Mouse (Mus musculus) ovary, adult 18-20 months (tissue): ENCODE data around the gene Cd164.

Experiments used
- DNase-seq: peaks from one replicate; pipeline ENCODE4 v3.0.0; 2022; ENCODE audit warnings: low spot score, mixed read lengths

Gene Cd164

DNA sequence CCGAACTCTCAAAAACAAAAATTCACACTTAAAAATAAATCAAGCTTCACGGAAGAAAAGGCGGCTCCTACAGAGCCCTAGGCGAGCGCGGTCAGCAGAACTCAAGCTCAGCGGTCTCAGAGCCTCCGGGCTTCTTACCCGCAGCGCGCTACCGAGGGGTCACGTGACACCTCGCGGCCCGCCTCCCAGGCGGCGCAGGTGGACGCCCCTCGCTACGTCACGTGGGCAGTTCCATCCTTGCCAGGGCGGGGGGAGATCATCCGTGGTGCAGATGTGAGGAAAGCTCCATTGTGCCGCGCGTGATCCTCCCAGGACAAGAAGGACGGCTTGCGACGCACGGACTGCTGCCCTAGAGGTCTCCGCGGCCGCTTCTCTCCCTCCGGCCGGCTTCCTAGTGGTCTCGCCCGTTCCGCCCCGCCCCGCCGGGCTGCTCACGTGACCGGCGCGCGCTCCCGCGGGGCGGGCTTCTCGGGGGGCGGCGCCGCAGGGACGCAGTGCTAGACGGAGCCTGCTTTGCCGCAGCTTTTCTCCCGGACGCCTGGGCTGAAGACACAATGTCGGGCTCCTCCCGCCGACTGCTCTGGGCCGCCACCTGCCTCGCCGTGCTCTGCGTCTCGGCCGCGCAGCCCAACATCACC lies at the start of gene Cd164:
Gene Cd164 (plus strand): TSS at position 434 of the 638 bp plus-strand sequence.
- DNase-seq = peak; percentile 86

DNA sequence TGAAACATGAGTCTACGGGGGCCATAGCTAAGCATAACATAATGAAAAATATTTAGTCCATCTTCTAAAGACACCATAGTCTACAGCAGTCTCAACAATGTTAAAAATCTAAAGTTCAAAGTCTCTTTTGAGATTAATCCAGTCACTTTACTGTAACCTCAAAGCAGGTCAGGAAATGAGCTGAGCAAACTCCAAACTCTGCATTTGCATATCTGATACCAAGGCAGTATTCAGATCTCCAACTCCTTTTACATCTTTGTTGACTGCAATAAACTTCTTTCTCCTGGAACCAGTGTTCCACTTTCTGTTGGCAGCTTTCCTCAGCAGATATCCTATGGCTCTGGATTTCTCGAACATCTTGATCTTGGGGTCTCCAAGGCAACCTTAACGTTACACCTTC lies 48.5 kb upstream of the Cd164 start:
- no peak for DNase-seq

DNA sequence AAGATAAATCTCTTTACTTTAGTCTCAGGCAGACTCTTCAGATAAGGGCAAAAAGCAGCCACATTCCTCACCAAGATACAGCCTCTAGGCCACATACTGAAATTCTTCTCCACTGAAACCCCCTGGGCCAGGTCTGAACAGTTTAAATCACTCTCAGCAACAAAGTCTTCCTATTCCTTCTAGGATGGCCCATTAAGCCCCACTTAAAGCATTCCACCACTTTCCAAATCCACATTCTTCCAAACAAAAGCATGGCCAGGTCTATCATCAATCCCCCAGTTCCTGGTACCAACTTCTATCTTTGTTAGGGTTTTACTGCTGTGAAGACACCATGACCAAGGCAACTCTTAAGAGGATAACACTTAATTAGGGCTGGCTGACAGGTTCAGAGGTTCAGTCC lies 46.7 kb upstream of the Cd164 start:
- no peak for DNase-seq

DNA sequence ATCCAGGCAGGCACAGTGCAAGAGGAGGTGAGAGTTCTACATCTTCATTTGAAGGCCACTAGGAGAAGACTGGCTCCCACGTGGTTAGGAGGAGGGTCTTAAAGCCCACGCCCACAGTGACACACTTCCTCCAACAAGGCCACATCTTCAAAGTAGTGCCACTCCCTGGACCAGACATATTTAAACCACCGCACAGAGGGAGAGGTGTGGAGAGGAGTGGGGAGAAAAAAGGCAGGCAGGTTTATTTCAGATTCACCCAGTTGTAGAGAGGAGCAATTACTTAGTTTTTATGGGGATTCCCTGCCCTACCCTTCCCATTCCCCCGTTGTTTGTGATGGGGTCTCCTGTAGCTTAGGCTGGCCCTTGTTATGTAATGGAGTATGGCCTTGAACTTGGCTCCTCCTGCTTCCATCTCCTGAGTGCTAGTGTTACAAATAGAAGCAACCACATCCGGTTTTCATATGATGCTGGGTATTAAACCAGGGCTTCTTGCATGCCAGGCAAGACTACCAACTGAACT lies 46.2 kb upstream of the Cd164 start:
- no peak for DNase-seq

DNA sequence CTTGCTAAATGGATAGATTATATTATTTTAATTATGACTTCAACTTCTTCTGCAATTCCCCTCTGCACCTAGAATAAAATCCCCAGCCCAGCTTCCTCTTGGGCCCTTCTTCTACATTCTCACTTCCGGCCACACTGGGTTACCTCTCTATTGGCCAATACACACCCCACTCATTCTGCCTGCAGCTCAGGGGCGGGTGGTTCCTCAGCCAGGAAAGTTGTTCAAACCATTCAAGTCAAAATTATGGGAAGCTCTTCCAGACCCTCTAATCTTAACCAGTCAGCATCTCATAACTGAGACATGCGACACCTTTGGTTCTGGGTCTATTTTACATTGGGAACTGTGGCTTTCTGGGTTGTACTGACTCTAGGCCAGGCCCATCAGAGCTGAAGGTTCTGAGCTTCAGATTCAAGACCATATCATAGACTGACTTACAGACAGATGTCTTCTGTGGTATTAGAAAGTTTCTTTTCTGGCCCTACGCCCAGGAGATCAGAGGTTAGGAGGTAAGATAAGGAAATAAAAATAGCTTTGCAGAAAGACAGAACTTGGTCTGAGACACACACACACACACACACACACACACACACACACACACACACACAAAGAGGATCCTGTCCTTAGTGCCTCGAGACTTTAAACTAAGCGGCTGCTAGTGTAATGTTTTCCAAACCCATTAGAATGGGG lies 45.3 kb upstream of the Cd164 start:
- DNase-seq = peak; percentile 32

DNA sequence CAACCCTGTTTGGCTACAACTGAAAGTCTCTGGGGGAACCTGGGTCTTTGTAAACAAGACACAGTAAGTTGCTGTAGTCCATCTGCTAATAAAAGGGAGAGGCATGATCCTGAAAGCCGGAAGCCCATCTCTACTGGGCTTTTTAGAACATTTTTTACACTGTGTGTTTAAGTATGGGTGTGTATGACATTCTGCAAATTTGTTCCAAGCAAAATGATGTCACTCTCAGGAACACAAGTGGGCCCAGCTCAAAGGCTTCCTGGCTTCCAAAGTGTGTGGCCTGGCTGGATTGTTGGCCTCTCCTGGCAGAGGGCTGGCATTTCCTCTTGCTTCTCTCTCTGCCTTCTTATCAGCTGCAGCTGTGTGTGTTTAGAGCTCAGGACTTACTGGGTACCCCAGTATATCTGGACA lies 44.2 kb upstream of the Cd164 start:
- DNase-seq = no peak

DNA sequence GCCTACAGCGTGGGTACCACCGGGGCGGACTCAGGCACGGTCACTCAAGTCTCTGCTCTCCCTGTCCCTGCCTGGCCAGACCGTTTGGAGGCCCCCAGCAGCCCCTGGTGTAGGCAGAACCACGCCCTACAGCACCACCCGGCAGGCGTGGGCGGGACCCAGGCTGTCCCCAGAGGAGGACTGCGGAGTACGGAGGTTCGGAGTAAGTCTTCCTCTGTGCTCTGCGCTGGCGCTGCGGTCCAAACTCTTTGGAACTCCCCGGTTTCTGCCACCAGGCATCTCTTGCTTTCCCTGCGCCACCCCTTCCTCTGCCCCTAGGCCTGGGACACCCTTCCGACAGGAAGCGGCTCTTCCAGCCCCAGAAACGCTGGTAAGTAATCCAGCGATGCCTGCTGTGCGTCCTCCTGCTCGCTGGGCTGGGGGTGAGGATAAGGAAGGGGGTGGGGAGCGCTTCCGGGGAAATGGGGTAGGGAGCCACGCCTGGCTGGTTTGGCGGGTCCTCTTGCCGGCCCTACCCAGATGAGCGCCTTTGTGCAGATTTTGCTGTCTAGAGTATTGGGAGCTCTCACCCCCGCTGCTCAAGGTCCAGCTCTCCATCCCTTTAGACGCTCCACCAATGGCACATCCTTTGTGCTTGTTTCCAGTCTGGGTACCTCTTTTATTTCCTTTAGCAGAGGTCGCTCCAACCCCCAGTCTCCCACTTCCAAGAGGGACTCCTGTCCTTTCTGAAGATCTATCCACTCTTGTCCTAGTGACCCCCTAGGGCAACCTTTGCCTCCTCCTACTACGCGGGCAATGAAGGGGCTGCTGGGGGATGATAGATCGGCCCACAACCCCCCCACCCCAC lies 42.8 kb upstream of the Cd164 start, which contains the start of gene Mical1:
Gene Mical1 (plus strand): TSS at position 144 of the 847 bp plus-strand sequence.
- peak; percentile 51 for DNase-seq

DNA sequence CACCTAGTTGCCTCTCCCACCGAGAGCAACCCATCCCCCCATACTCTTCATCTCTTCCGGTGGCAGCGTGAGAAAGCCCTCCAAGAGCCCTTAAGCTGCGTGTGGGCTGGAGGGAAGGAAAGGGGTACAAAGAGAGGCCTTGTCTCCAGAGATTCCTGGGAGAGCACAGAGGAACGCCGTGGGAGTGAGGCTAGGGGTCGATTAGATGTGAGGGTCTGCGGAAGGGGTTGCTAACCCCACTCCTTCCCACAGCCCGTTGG lies 42.3 kb upstream of the Cd164 start:
- no peak for DNase-seq

DNA sequence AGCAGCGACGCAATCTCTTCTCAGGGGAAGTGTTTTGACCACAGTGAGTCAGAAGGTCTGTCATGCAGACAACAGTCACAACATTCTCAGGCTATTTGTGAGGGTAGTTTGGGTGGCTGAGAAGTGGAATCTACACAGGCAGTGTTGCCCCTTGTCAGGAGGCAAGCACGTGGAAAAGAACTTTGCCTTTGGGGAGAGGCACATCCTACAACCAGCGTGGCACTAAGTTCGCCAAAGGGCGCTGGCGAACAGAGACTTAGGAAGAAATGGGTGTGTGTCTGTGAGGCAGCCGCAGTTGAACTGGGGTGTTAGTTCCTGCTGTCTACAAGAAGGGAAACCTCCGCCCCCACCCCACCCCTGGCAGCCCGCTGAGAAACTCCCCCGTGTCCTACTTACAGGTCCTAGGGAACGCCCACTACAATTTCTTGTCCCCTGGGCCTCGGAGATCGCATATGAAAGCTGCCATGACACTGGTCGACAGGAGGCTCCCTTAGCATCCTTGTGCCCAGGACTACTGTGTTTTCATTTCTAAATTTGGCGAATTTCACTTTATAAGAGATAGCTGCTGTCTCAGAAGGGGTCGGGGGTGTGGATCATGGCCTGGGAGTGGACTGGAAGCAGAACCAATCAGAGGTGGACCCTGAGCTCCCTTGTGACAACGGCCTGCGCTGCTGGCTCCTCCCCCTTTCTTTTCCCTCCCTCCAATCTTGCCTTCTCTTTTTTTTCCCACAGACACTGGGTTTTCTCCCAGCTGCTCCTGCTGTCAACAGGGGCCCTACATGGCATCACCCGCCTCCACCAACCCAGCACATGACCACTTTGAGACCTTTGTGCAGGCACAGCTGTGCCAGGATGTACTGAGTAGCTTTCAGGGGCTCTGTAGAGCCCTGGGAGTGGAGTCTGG lies 41.7 kb upstream of the Cd164 start:
- DNase-seq = peak; percentile 59

DNA sequence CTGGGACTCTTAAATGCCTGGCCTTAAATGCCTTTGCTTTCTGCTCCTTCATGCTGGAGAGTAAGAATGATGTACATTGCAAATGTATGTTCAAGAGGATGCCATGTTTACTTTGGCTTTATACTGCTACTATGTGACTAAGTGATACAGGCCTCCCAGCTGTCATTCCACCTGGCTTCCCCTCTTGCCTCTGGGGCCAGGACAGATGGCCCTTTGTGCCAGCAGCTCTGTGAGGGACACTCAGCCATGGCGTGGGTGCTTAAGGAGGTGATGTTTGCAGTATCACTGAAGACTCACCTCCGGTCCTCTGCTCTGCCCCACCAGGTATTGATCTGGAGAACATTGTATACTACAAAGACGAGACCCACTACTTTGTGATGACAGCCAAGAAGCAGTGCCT lies 39.3 kb upstream of the Cd164 start:
- DNase-seq = no peak

DNA sequence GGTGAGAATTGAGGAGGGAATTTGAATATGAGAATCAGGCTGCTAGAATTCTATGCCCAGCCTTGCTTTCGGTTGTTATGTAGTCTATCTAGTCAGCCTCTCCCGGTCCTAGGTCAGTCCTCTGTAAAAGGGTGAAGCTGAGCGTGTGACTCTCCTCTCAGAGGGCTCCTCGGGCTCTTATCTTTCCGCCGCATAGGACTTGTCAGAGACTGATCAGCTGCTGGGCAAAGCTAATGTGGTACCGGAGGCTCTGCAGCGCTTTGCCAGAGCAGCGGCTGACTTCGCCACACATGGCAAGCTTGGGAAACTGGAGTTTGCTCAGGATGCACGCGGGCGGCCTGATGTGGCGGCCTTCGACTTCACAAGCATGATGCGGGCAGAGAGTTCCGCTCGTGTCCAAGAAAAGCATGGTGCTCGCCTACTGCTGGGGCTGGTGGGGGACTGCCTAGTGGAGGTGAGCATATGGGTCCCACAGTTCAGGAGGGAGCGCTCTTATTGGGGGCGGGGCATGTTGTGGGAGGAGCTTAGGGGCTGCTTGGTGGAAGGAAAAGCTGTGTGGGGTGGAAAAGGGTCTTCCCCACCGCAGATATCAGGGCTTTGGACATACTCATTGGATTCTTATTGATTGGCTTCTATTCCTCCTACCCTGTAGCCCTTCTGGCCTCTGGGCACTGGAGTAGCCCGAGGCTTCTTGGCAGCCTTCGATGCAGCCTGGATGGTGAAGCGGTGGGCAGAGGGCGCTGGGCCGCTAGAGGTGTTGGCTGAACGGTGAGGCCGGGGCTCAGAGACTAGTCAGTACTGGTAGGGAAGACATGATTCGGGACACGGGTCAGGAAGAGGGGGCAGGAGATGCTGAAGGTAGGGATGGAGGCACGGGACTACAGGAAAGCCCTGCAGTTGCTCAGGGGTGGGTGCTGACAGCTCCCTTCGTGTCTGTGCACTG lies 38.0 kb upstream of the Cd164 start:
- DNase-seq = no peak

DNA sequence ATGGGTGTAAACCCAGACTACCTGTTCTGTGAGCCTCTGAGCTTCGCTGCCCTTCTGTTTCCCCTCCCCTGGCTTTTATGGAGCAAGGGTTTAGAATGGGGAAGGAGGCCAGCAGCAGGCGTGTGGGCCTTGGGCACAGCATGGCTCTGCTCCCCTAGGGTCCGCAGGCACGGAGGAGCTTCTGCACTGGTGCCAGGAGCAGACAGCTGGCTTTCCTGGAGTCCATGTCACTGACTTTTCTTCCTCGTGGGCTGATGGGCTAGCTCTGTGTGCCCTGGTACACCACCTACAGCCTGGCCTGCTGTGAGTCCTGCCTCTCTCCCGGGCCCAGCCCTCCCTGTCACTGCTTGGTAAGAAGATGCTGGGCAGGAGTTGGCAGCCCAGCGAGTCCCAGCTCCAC lies 36.8 kb upstream of the Cd164 start:
- no peak for DNase-seq

DNA sequence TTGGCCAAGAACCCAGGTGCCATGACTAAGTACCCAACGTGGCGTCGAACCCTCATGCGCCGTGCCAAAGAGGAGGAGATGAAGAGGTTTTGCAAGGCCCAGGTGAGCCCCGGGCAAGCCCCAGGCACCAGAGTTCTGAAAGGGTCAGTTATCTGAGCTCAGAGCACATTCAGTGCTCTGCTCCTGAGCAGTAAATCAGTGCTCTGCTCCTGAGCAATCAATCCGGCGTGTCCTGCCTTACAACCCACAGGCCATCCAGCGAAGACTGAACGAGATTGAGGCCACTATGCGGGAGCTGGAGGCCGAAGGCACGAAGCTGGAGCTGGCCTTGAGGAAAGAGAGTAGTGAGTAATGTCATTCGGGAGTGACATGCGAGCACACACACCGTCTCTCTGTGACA lies 33.4 kb upstream of the Cd164 start:
- DNase-seq = no peak

DNA sequence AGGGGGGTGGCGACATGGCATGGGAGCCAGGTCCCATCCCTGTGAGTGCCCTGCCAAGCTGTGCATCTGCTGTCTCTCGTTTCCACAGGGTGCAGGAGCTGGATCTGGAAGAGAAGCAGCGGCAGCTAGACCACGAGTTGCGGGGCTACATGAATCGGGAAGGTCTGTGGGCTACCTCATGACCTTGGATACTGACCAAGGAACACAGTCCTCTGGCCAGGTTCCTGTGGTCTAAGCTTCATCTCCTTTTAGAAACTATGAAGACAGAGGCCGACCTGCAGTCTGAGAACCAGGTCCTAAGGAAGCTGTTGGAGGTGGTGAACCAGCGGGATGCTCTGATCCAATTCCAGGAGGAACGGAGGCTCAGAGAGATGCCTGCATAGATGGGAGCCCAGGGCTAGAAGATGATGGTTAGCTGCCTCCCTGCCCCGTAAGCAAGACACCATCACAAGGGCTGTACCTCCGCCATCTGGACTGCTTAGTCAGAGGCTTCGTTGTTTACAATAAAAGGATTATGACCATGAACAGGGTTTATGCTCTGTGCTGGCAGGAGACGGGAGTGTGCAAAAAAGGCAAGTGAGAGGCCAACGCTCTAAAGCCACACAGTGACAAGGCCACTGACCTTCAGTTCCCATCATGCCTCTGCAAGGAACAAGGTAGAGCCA lies 32.6 kb upstream of the Cd164 start:
- no peak for DNase-seq

DNA sequence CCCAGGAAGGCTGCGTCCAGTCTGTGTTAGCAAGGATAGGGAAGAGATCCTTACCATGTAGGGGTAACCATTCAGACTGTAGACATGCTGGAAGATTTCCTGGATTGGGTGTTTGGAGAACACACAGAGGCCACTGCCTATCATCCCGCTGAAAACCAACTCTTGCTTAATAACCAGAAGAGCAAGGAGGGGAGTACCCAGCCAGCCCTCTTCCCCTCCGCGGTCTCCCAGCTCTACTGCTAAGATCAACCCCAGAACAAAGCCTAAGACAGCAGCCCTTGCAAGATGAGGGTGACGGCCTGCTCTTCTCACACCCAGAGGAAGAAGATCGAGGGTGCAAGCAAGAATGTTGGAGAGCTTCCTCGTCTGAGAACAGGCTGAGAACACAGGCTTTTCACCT lies 30.3 kb upstream of the Cd164 start:
- no peak for DNase-seq

DNA sequence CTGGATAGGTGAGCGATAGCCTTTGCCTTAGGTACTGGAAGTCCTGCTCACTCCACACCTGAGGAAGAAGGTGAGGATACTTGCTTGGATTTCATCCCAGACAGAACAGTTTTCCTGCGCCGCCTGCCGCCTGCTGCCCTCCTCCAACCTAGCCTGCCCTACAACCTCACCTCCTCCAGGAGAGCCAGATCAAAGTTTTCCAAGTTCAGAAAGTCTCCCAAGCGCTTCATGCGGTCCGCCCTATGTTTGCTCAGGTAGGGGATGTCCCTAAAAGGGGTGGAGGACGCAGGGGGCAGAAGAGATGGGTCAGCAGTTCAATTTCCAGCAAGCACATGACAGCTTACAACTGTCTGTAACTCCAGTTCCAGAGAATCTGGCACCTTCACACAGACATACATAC lies 29.9 kb upstream of the Cd164 start:
- DNase-seq = no peak

DNA sequence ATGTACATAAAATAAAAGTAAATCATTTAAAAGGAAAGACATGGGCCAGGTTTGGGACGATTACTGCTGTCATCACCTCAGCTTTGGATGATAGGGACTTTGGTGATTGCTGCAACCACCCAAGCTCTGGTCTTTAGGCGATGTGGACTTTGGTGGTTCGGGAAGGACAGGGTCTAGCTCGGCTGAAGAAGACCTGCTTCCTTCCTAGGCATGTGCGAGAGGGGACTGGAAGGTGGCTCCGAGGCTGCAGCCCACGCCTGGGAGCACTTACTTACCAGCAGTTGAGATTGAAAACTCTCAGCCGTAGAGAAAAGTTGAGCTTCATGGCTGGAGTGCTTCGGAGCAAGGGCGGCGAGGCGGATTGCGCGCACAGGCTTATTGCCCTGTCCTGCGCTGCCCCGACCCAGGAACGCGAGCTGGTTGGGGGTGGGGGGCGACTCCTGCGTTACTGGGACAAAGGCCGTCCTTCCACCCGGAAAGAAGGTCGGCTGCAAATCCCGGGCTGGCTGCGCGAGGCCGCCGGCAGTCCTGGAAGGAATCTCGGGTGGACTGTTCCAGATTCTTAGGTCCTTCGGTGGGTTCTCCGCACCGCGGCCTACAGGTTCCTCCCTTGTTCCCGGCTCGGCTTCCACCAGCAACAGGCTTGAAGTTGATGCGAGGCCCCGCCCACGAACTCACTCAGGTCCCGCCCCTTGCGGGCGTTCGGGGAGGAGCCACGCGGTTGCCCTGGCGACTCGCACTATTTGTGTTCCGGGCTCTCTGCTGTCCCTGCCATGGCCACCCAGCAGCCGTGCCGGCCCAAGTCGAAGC lies 29.3 kb upstream of the Cd164 start, which contains the start of the genes Smpd2 and Ppil6:
Gene Smpd2 (minus strand): TSS at position 662 of the 810 bp plus-strand sequence.
Gene Ppil6 (plus strand): TSS at position 732 of the 810 bp plus-strand sequence.
- peak; percentile 91 for DNase-seq

DNA sequence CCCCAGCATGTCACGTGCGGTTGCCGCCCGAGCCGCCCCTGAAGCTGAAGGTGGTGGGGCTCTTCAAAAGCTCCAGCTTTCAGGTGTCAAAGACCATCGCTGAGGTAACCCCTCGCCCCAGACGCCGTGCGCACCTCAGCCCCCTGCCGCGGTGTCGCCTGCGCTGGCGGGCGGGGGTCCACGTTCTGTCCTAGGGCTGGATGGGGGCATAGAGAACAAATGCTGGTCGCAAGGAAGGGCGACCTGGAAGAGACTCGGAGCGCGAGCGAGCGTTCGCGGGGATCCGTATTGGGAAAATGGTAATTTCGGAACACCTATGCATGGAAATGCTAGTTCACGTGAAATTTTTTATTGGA lies 28.7 kb upstream of the Cd164 start:
- no peak for DNase-seq

DNA sequence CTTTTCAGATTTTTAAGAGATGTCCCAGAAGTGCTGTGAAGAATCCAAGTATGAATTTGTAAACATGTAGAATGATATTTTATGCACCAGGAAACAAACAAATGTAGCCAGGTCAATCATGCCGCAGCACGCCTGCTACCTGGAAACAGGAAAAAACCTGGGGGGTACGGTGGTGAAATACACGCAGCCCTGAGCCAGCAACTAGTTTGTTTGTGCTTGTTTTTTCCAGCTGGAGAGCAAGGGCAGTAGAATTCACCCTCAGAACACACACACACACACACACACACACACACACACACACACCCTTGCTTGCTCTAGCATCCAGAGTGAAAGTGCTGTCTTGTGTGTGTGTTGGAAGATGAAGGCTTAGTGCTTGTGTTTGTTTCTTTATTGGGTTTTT lies 28.1 kb upstream of the Cd164 start:
- DNase-seq = no peak
